Mouse (Mus musculus) kidney, postnatal 0 days (tissue): ENCODE measurements around the gene Polk. TPM values are rescaled to one million over a fixed set of nuclear protein-coding genes. Genes with fewer than 3 reads are reported as not detected.

Experiments
- ATAC-seq: fragments of 200-750 bp; cut with Nextera tagmentation; replicated peaks from 2 replicates; pipeline ENCODE4 v1.8.0; 2017; ENCODE audit warnings: low read depth, moderate number of reproducible peaks, moderate TSS enrichment, moderate library complexity; ENCODE audit not compliant: low FRiP score
- DNase-seq: peaks from one replicate; pipeline ENCODE4 v3.0.0-alpha.2; 2016; ENCODE audit warnings: low spot score
- H3K27ac ChIP-seq: fragments of 300-500 bp; sonication (generic); 2 replicates; pipeline ENCODE4 v1.5.1; 2014; ENCODE audit warnings: mild to moderate bottlenecking
- H3K27me3 ChIP-seq: fragments of 300-500 bp; sonication (generic); 2 replicates; pipeline ENCODE4 v1.6.1; 2014; ENCODE audit warnings: low read length, mixed read lengths; ENCODE audit not compliant: insufficient read depth
- H3K36me3 ChIP-seq: fragments of 300-500 bp; sonication (generic); 2 replicates; pipeline ENCODE4 v1.6.1; 2014; ENCODE audit warnings: low read length, mixed read lengths; ENCODE audit not compliant: insufficient read depth
- H3K4me1 ChIP-seq: fragments of 300-500 bp; sonication (generic); replicated peaks from 2 replicates; pipeline ENCODE4 v1.6.1; 2014; ENCODE audit warnings: antibody characterized with exemption, low read length, mixed read lengths; ENCODE audit not compliant: insufficient read depth
- H3K4me2 ChIP-seq: fragments of 300-500 bp; sonication (generic); 2 replicates; pipeline ENCODE4 v1.6.1; 2014; ENCODE audit warnings: mild to moderate bottlenecking, low read length, moderate library complexity, mixed read lengths
- H3K4me3 ChIP-seq: fragments of 300-500 bp; sonication (generic); replicated peaks from 2 replicates; pipeline ENCODE4 v1.5.1; 2014; ENCODE audit warnings: low read depth, low read length
- H3K9ac ChIP-seq: fragments of 300-500 bp; sonication (generic); 2 replicates; pipeline ENCODE4 v1.6.1; 2014; ENCODE audit warnings: low read depth, low read length
- H3K9me3 ChIP-seq: fragments of 300-500 bp; sonication (generic); replicated peaks from 2 replicates; pipeline ENCODE4 v1.6.1; 2016; ENCODE audit warnings: low read length, inconsistent platforms, mixed read lengths
- CTCF ChIP-seq: IDR thresholded peaks from 2 replicates; pipeline ENCODE4 v1.5.1; 2016; ENCODE audit warnings: antibody characterized with exemption, low read depth, mild to moderate bottlenecking, moderate library complexity
- WGBS: fragments of 180-500 bp; shearing (Covaris S2); extraction: QIAGEN DNeasy Blood & Tissue Kit; methylation state at CpG from one replicate; pipeline ENCODE4 v1.1.7; 2014; 5-methylcytosine and 5-hydroxymethylcytosine counted together
- polyA plus RNA-seq: library from polyadenylated mRNA; unstranded; fragments of >200 nt; fragmentation: Nextera tagmentation; extraction: Ambion mirVana; gene quantifications from 2 replicates; pipeline ENCODE4 v1.2.1, GENCODE M21; 2015

Gene Polk
- polyA plus RNA-seq, 1 experiment from 2014 or later, result 4.1 TPM

DNA sequence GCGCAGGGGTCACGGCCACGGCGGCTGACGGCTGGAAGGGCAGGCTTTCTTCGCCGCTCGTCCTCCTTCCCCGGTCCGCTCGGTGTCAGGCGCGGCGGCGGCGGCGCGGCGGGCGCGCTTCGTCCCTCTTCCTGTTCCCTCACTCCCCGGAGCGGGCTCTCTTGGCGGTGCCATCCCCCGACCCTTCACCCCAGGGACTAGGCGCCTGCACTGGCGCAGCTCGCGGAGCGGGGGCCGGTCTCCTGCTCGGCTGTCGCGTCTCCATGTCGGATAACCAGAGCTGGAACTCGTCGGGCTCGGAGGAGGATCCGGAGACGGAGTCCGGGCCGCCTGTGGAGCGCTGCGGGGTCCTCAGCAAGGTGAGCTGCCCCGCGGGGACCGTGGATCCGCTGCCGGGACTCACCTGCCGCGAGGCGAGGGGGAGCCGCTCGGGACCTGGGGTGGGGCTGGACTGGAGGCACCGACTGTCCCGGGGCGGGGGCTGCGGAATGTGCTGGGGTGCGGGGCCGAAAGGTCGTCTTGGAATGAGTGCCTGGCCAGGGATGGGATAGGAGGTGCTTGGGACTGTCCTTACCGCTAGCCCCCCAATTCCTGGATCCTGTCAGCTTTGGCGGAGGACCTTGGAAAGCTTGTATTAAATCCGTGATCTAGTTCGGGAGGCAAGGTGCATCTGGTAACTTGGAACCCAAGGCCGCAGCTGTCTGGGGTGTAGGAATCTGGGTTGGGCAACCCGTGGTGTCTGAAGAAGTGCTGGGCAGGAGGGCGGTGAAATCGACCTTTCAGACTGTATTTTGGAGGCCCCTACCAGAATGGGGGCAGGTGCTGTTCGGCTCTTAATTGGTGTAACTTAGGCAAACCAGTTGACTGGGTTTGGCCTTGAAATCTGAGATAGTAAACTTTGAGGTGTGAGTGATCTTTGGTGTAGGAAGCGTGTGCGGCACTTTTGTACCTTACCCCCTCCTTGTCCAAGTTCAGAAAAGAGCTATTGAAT, 817 bp upstream of the Polk start:
- Histone ChIP-seq H3K27ac (peak overlapping the region; percentile 93), H3K4me1 (no peaks in the 10 kb centered on the region; the same call in 1 of the 2 replicates), H3K9ac (peak overlapping the region; percentile 94), H3K9me3 (no peaks in the 10 kb centered on the region), H3K36me3 (no peaks in the 10 kb centered on the region), H3K4me2 (peak overlapping the region; percentile 68), H3K27me3 (no peaks in the 10 kb centered on the region), H3K4me3 (peak overlapping the region; percentile 86)
- DNase-seq, result peak; percentile 48
- WGBS, result under 1% methylated on average over 73 of the region's 73 CpGs
- no peak for TF ChIP-seq CTCF
- ATAC-seq, result peak; percentile 75

DNA sequence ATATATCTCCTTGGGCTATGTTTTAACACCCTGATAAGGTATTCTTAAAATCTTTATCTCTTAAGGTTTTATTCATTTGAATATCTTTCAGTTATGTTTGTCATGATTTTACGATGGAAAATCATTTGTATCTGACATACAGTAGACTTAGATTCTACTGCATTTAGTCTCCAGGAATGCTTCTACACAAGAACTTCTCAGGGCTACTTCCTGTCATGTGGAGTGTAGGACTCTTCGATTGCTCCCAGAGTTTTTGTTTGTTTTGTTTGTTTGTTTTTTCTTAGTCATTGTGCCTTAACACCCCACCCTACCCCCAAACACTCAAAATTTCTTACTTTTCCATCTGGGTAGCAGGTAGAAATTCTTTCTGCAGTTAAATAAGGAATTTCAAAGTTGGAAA, 998 bp downstream of the Polk start:
- H3K4me2 ChIP-seq, result peak overlapping the region; percentile 68
- no peak for DNase-seq
- TF ChIP-seq CTCF, result no peak
- ATAC-seq, result no peak
- WGBS, result 43% methylated on average over 2 of the region's 2 CpGs
- peak overlapping the region; percentile 86; the same call in 1 of the 2 replicates for H3K4me3 ChIP-seq
- H3K27me3 ChIP-seq, result no peaks in the 10 kb centered on the region
- H3K9me3 ChIP-seq, result no peaks in the 10 kb centered on the region
- H3K9ac ChIP-seq, result no peak overlapping the region
- H3K27ac ChIP-seq, result no peak overlapping the region
- no peaks in the 10 kb centered on the region for H3K36me3 ChIP-seq
- H3K4me1 ChIP-seq, result no peaks in the 10 kb centered on the region; the same call in 1 of the 2 replicates

DNA sequence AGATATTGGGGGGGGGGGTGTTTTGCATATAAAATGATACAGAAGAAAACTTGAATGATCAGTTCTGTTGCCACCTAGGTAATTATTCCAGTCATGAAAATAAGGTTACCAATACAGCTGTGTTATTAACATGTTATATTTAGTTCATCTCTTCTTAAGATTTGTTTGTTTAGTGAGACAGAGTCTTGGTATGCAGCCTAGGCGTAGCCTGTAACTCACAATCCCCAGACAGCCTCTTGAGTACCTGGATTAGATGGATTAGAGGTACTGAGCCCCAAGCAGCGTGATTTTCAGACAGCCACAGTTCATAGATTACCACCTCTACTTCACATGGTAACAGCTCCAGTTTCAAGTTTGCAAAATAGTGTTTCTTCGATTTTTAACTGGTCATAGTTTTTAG, 4.3 kb downstream of the Polk start:
- H3K4me3 ChIP-seq, result no peak overlapping the region
- H3K4me2 ChIP-seq, result no peak overlapping the region
- WGBS, result 77% methylated on average over 3 of the region's 3 CpGs
- no peaks in the 10 kb centered on the region; the same call in 1 of the 2 replicates for H3K4me1 ChIP-seq
- H3K9me3 ChIP-seq, result no peaks in the 10 kb centered on the region
- no peaks in the 10 kb centered on the region for H3K27me3 ChIP-seq
- no peak overlapping the region for H3K27ac ChIP-seq
- no peaks in the 10 kb centered on the region for H3K36me3 ChIP-seq
- ATAC-seq (no peak), DNase-seq (no peak)
- H3K9ac ChIP-seq, result no peak overlapping the region
- TF ChIP-seq CTCF, result no peak

DNA sequence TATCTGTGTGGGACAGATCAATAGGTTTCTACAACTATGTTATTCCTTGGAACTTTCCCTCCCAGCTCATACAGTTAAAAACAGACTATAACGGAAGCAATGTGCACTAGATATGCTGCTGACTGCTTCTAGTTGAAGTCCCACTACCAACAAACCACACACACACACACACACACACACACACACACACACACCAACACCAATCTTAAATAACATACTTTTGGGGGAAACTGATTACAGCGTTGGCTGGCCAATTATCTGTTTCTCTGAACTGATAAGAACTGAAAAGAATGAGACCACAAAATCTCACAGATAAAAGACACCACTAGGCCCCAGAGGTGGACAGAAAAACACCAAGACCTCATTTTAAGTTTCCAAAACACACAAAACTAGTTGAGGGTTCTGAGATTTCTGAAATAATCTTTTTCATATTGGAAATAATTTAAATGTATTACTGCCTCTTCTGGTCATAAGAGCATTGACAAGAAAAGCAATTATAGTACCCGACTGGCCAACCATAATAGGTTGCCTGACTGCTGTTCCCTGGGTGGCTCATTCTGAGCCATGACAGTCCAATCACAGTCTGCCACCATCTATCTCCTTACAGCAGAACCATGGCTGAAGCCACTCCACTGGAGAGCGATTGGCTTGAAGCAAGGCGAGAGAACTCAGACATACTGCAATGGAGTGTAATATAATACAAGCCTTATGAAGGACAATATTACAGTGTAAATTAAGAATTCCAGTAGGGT, 5.4 kb downstream of the Polk start:
- Histone ChIP-seq H3K27me3 (no peaks in the 10 kb centered on the region), H3K27ac (no peak overlapping the region), H3K36me3 (no peaks in the 10 kb centered on the region), H3K4me1 (no peaks in the 10 kb centered on the region; the same call in 1 of the 2 replicates), H3K4me2 (no peak overlapping the region), H3K9ac (no peak overlapping the region), H3K9me3 (no peaks in the 10 kb centered on the region), H3K4me3 (no peak overlapping the region)
- DNase-seq, result no peak
- no peak for ATAC-seq
- WGBS, result 87% methylated on average over 5 of the region's 5 CpGs
- no peak for TF ChIP-seq CTCF

DNA sequence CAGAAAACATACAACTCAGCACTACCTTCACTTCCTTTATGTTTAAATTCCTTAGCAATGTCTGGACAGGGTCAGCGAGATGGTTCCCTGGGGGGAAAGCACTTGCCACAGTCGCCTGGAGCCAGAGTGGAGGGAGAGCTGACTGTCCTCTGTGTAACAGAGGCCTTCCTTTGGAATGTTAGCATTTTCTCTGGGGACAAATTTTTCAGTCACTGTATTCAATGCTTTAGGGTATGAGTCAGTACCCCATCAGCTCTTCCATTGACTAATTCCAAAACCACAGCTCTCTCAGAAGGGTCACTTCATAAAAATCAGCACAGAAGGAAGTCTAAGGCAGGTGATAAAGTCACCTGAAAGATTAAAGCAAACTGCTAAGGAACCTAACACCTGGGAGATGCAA, 8.6 kb downstream of the Polk start:
- no peak overlapping the region for H3K4me3 ChIP-seq
- no peaks in the 10 kb centered on the region for H3K36me3 ChIP-seq
- H3K27ac ChIP-seq, result no peak overlapping the region
- 61% methylated on average over 2 of the region's 2 CpGs for WGBS
- no peak overlapping the region for H3K4me2 ChIP-seq
- DNase-seq, result peak; percentile 15
- H3K27me3 ChIP-seq, result no peaks in the 10 kb centered on the region
- H3K9me3 ChIP-seq, result no peaks in the 10 kb centered on the region
- ATAC-seq, result no peak
- no peaks in the 10 kb centered on the region for H3K4me1 ChIP-seq
- no peak overlapping the region for H3K9ac ChIP-seq
- no peak for TF ChIP-seq CTCF

DNA sequence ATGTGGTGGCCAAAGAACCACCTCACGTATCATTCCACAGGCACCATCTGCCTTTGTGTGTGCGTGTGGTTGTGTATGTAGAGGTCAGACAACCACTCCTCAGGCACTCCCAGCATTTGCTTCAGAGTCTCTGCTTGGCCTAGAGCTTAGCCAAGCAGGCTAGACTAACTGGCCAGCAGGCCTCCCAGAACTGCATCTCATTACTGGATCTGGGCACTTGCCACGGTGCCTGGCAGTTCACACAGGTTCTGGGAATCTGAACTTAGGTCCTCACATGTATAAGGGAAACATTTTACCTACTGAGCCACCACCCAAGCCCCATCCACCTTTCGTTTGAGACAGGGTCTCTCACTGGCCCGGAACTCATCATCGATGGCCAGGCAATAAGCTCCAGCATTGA, 10.2 kb downstream of the Polk start:
- ATAC-seq, result no peak
- DNase-seq, result no peak
- 77% methylated on average over 6 of the region's 6 CpGs for WGBS
- H3K4me3 ChIP-seq, result no peak overlapping the region
- H3K27me3 ChIP-seq, result no peaks in the 10 kb centered on the region
- H3K36me3 ChIP-seq, result no peaks in the 10 kb centered on the region
- no peak overlapping the region for H3K9ac ChIP-seq
- H3K27ac ChIP-seq, result no peak overlapping the region
- H3K4me2 ChIP-seq, result no peak overlapping the region
- no peaks in the 10 kb centered on the region for H3K9me3 ChIP-seq
- H3K4me1 ChIP-seq, result no peaks in the 10 kb centered on the region
- no peak for TF ChIP-seq CTCF
